Mouse (Mus musculus) midbrain, embryonic 11.5 days (tissue): ENCODE data around the gene Eif4g3. TPM values are rescaled to one million over a fixed set of nuclear protein-coding genes. Genes with fewer than 3 reads are reported as not detected.

Source experiments
- ATAC-seq: fragments of 200-750 bp; cut with Nextera tagmentation; 2 replicates; pipeline ENCODE4 v1.8.0; 2017; ENCODE audit warnings: moderate TSS enrichment, moderate library complexity; ENCODE audit not compliant: low FRiP score
- DNase-seq: peaks from one replicate; pipeline ENCODE4 v3.0.0; 2015; ENCODE audit warnings: low spot score; ENCODE audit errors: missing footprints
- H3K27ac ChIP-seq: fragments of 300-500 bp; sonication (generic); 2 replicates; pipeline ENCODE4 v1.5.1; 2014; ENCODE audit warnings: low read depth, low read length
- H3K27me3 ChIP-seq: fragments of 300-500 bp; sonication (generic); 2 replicates; pipeline ENCODE4 v1.6.1; 2014; ENCODE audit warnings: mild to moderate bottlenecking, low read length, moderate library complexity, mixed read lengths; ENCODE audit not compliant: control insufficient read depth, insufficient read depth
- H3K36me3 ChIP-seq: fragments of 300-500 bp; sonication (generic); 2 replicates; pipeline ENCODE4 v1.6.1; 2014; ENCODE audit warnings: mild to moderate bottlenecking, low read length, moderate library complexity, mixed read lengths; ENCODE audit not compliant: control insufficient read depth, insufficient read depth
- H3K4me1 ChIP-seq: fragments of 300-500 bp; sonication (generic); 2 replicates; pipeline ENCODE4 v1.6.1; 2014; ENCODE audit warnings: low read length; ENCODE audit not compliant: control insufficient read depth, insufficient read depth
- H3K4me2 ChIP-seq: fragments of 300-500 bp; sonication (generic); 2 replicates; pipeline ENCODE4 v1.6.1; 2014; ENCODE audit warnings: mild to moderate bottlenecking, moderate library complexity
- H3K4me3 ChIP-seq: fragments of 300-500 bp; sonication (generic); 2 replicates; pipeline ENCODE4 v1.5.1; 2014; ENCODE audit warnings: low read depth, low read length
- H3K9ac ChIP-seq: fragments of 300-500 bp; sonication (generic); 2 replicates; pipeline ENCODE4 v1.6.1; 2014; ENCODE audit warnings: low read length
- H3K9me3 ChIP-seq: fragments of 300-500 bp; sonication (generic); 2 replicates; pipeline ENCODE4 v1.6.1; 2016; ENCODE audit warnings: low read length; ENCODE audit not compliant: control insufficient read depth
- WGBS: fragments of 180-500 bp; shearing (Covaris S2); extraction: QIAGEN DNeasy Blood & Tissue Kit; methylation state at CpG from one replicate; pipeline ENCODE4 v1.1.7; 2014; 5-methylcytosine and 5-hydroxymethylcytosine counted together
- polyA plus RNA-seq: library from polyadenylated mRNA; unstranded; fragments of >200 nt; fragmentation: Nextera tagmentation; extraction: Ambion mirVana; gene quantifications from 2 replicates; pipeline ENCODE4 v1.2.1, GENCODE M21; 2014

The Eif4g3 gene
- polyA plus RNA-seq = 39.5 and 41.9 TPM in 2 replicates

- no peak; the same call in 1 of the 2 replicates for ATAC-seq
- DNase-seq = no peak
- WGBS = under 1% methylated on average over 39 of the region's 39 CpGs
- Histone ChIP-seq H3K4me2 (peak within 1 kb of the TSS; percentile 76), H3K4me1 (peaks cover 27% of the 10 kb centered on the region), H3K9ac (peak within 1 kb of the TSS; percentile 100), H3K4me3 (peak within 1 kb of the TSS; percentile 100), H3K9me3 (no peaks in the 10 kb centered on the region), H3K27ac (peak within 1 kb of the TSS; percentile 90), H3K36me3 (peaks cover 3% of the 10 kb centered on the region), H3K27me3 (no peaks in the 10 kb centered on the region)
These were observed at the start of gene Eif4g3 for GRCm38 (mm10) chr4:137992890-137993289. Gene Eif4g3 (plus strand): TSS chr4:137993022.

- Histone ChIP-seq H3K4me1 (peaks cover 13% of the 10 kb centered on the region), H3K9ac (no peak overlapping the region), H3K27ac (no peak overlapping the region), H3K4me2 (no peak overlapping the region), H3K36me3 (peaks cover 3% of the 10 kb centered on the region; the same call in 1 of the 2 replicates), H3K4me3 (no peak overlapping the region), H3K9me3 (no peaks in the 10 kb centered on the region), H3K27me3 (no peaks in the 10 kb centered on the region)
- WGBS = 90% methylated on average over 10 of the region's 10 CpGs
- ATAC-seq (no peak), DNase-seq (no peak)
These were observed 49.3 kb upstream of the Eif4g3 start for GRCm38 (mm10) chr4:137943540-137943939.

GRCm38 (mm10) chr4:137945376-137945775 lies 47.4 kb upstream of the Eif4g3 start:
- Histone ChIP-seq H3K9me3 (no peaks in the 10 kb centered on the region), H3K4me2 (no peak overlapping the region), H3K27ac (no peak overlapping the region), H3K4me3 (no peak overlapping the region), H3K4me1 (peaks cover 13% of the 10 kb centered on the region), H3K9ac (no peak overlapping the region), H3K27me3 (no peaks in the 10 kb centered on the region), H3K36me3 (peaks cover 3% of the 10 kb centered on the region; the same call in 1 of the 2 replicates)
- ATAC-seq (no peak), DNase-seq (no peak)
- 72% methylated on average over 4 of the region's 4 CpGs for WGBS

- ATAC-seq (no peak), DNase-seq (no peak)
- WGBS = 88% methylated on average over 9 of the region's 11 CpGs
- Histone ChIP-seq H3K9ac (no peak overlapping the region), H3K9me3 (no peaks in the 10 kb centered on the region), H3K4me3 (no peak overlapping the region), H3K27ac (no peak overlapping the region), H3K4me1 (peaks cover 13% of the 10 kb centered on the region), H3K27me3 (no peaks in the 10 kb centered on the region), H3K36me3 (peaks cover 3% of the 10 kb centered on the region; the same call in 1 of the 2 replicates), H3K4me2 (no peak overlapping the region)
These were observed 46.4 kb upstream of the Eif4g3 start for GRCm38 (mm10) chr4:137946419-137946818.

- WGBS = 31% methylated on average over 4 of the region's 4 CpGs
- H3K27me3 ChIP-seq = no peaks in the 10 kb centered on the region
- H3K4me3 ChIP-seq = no peak overlapping the region
- ATAC-seq (no peak), DNase-seq (peak; percentile 98)
- no peak overlapping the region for H3K27ac ChIP-seq
- no peaks in the 10 kb centered on the region for H3K36me3 ChIP-seq
- no peak overlapping the region for H3K4me2 ChIP-seq
- no peaks in the 10 kb centered on the region for H3K9me3 ChIP-seq
- H3K9ac ChIP-seq = no peak overlapping the region
- no peaks in the 10 kb centered on the region for H3K4me1 ChIP-seq
These were observed 40.0 kb upstream of the Eif4g3 start for GRCm38 (mm10) chr4:137952840-137953239.

GRCm38 (mm10) chr4:137954184-137954583 lies 38.6 kb upstream of the Eif4g3 start:
- Histone ChIP-seq H3K27ac (no peak overlapping the region), H3K4me2 (no peak overlapping the region), H3K4me3 (no peak overlapping the region), H3K9ac (no peak overlapping the region), H3K36me3 (peaks cover 2% of the 10 kb centered on the region; the same call in 1 of the 2 replicates), H3K27me3 (no peaks in the 10 kb centered on the region), H3K4me1 (no peaks in the 10 kb centered on the region), H3K9me3 (no peaks in the 10 kb centered on the region)
- no peak for ATAC-seq
- 89% methylated on average over 2 of the region's 2 CpGs for WGBS
- no peak for DNase-seq

GRCm38 (mm10) chr4:137954926-137955396 lies 37.9 kb upstream of the Eif4g3 start:
- Histone ChIP-seq H3K4me2 (no peak overlapping the region), H3K4me1 (no peaks in the 10 kb centered on the region), H3K27me3 (no peaks in the 10 kb centered on the region), H3K9ac (no peak overlapping the region), H3K27ac (no peak overlapping the region), H3K9me3 (no peaks in the 10 kb centered on the region), H3K4me3 (no peak overlapping the region), H3K36me3 (peaks cover 4% of the 10 kb centered on the region; the same call in 1 of the 2 replicates)
- peak; percentile 89 for DNase-seq
- 90% methylated on average over 8 of the region's 8 CpGs for WGBS
- ATAC-seq = no peak

GRCm38 (mm10) chr4:137956260-137956659 lies 36.6 kb upstream of the Eif4g3 start:
- Histone ChIP-seq H3K36me3 (peaks cover 4% of the 10 kb centered on the region; the same call in 1 of the 2 replicates), H3K27me3 (no peaks in the 10 kb centered on the region), H3K9me3 (no peaks in the 10 kb centered on the region), H3K9ac (no peak overlapping the region), H3K27ac (no peak overlapping the region), H3K4me2 (no peak overlapping the region), H3K4me1 (no peaks in the 10 kb centered on the region), H3K4me3 (no peak overlapping the region)
- no peak for ATAC-seq
- DNase-seq = no peak
- 92% methylated on average over 15 of the region's 15 CpGs for WGBS

GRCm38 (mm10) chr4:137959889-137960665 lies 32.7 kb upstream of the Eif4g3 start:
- no peak for ATAC-seq
- H3K27ac ChIP-seq = no peak overlapping the region

More at GRCm38 (mm10) chr4:137959889-137960665, 32.7 kb upstream of the Eif4g3 start:
- no peaks in the 10 kb centered on the region for H3K4me1 ChIP-seq
- 88% methylated on average over 13 of the region's 13 CpGs for WGBS
- no peak overlapping the region for H3K9ac ChIP-seq
- H3K4me3 ChIP-seq = no peak overlapping the region
- peaks cover 4% of the 10 kb centered on the region for H3K36me3 ChIP-seq
- H3K27me3 ChIP-seq = no peaks in the 10 kb centered on the region
- DNase-seq = no peak
- H3K4me2 ChIP-seq = no peak overlapping the region
- no peaks in the 10 kb centered on the region for H3K9me3 ChIP-seq
